Mouse (Mus musculus): ENCODE measurements at regions not wholly inside any gene's neighbourhood (a gene's known extent, or its start where the extent isn't known, plus 50 kb on each side); places are given as distances from the start of the nearest gene placed in this dataset.

DNA sequence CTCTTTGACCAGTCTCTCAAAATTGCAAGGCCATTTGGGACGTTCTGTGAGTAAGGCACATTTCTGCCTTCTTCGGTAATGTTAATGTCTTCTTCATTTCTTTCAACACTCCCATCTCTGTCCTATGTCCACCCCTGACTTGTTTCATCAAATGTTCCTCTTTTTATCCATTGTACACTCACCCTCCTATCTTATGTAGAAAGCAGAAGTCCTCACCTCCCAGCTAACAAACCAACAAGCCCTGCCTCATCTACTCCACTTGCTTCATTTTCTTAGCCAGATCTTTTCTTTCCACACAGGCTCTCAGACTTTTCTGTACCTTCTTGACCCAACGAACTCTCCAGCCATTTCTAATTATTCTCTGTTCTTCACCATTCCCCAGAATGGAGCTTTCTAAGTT is 179.2 kb upstream of the Cnr1 start:
- TF ChIP-seq POLR2A (IDR thresholded peaks at IDR 0.05; ENCODE audit: extremely low read depth, insufficient read depth, low read length) (no peak), CTCF (IDR thresholded peaks at IDR 0.05; ENCODE audit: extremely low read depth, insufficient read depth, low read length) (no peak)

Measured in cortical plate, adult 2 months (tissue).